Mouse (Mus musculus): ENCODE data around the gene Nav2.

- TF ChIP-seq CTCF (IDR thresholded peaks at IDR 0.05) (no peak), EP300 (IDR thresholded peaks at IDR 0.05) (no peak)
Measured at GRCm38 (mm10) chr7:49571606-49572005, 663.1 kb downstream of the Nav2 start.

Data from lung, postnatal 0 days (tissue).